Mouse (Mus musculus): ENCODE measurements around the gene Hydin. TPM values are rescaled to one million over a fixed set of nuclear protein-coding genes. Genes with fewer than 3 reads are reported as not detected.

Gene Hydin
- polyA plus RNA-seq, 1 experiment = 0.41 TPM

GRCm38 (mm10) chr8:110618391-110619207, 351.8 kb downstream of the Hydin start, which contains the start of gene Vac14:
Vac14 (plus strand) TSS chr8:110618585.
- TF ChIP-seq POLR2A (IDR thresholded peaks at IDR 0.05; ENCODE audit: borderline replicate concordance, extremely low read depth, insufficient read depth, insufficient read length, poor library complexity, severe bottlenecking) = peak; percentile 56; the same call in 1 of the 2 replicates
- no peak for TF ChIP-seq CTCF (IDR thresholded peaks at IDR 0.05; ENCODE audit: borderline replicate concordance, extremely low read depth, insufficient read depth, insufficient read length)
- DNase-seq (ENCODE audit: low read depth) = peak; percentile 99

- no peak for TF ChIP-seq CTCF (IDR thresholded peaks at IDR 0.05; ENCODE audit: borderline replicate concordance, extremely low read depth, insufficient read depth, insufficient read length)
- TF ChIP-seq POLR2A (IDR thresholded peaks at IDR 0.05; ENCODE audit: borderline replicate concordance, extremely low read depth, insufficient read depth, insufficient read length, poor library complexity, severe bottlenecking) = no peak
- no peak for DNase-seq (ENCODE audit: low read depth)
Measured at GRCm38 (mm10) chr8:110619208-110619574, 352.4 kb downstream of the Hydin start.

GRCm38 (mm10) chr8:110619919-110620318, 353.1 kb downstream of the Hydin start:
- no peak for DNase-seq (ENCODE audit: low read depth)
- TF ChIP-seq POLR2A (IDR thresholded peaks at IDR 0.05; ENCODE audit: borderline replicate concordance, extremely low read depth, insufficient read depth, insufficient read length, poor library complexity, severe bottlenecking) = no peak
- TF ChIP-seq CTCF (IDR thresholded peaks at IDR 0.05; ENCODE audit: borderline replicate concordance, extremely low read depth, insufficient read depth, insufficient read length) = no peak

- no peak for TF ChIP-seq POLR2A (IDR thresholded peaks at IDR 0.05; ENCODE audit: borderline replicate concordance, extremely low read depth, insufficient read depth, insufficient read length, poor library complexity, severe bottlenecking)
- TF ChIP-seq CTCF (IDR thresholded peaks at IDR 0.05; ENCODE audit: borderline replicate concordance, extremely low read depth, insufficient read depth, insufficient read length) = no peak
- DNase-seq (ENCODE audit: low read depth) = peak; percentile 60
Measured at GRCm38 (mm10) chr8:110626431-110626830, 359.7 kb downstream of the Hydin start.

GRCm38 (mm10) chr8:110629245-110630063, 362.7 kb downstream of the Hydin start:
- TF ChIP-seq CTCF (IDR thresholded peaks at IDR 0.05; ENCODE audit: borderline replicate concordance, extremely low read depth, insufficient read depth, insufficient read length) (peak; percentile 67), POLR2A (IDR thresholded peaks at IDR 0.05; ENCODE audit: borderline replicate concordance, extremely low read depth, insufficient read depth, insufficient read length, poor library complexity, severe bottlenecking) (no peak)
- peak; percentile 45 for DNase-seq (ENCODE audit: low read depth)

- TF ChIP-seq CTCF (IDR thresholded peaks at IDR 0.05; ENCODE audit: borderline replicate concordance, extremely low read depth, insufficient read depth, insufficient read length) (no peak), POLR2A (IDR thresholded peaks at IDR 0.05; ENCODE audit: borderline replicate concordance, extremely low read depth, insufficient read depth, insufficient read length, poor library complexity, severe bottlenecking) (no peak)
- DNase-seq (ENCODE audit: low read depth) = no peak
Measured at GRCm38 (mm10) chr8:110630079-110630478, 363.3 kb downstream of the Hydin start.

- TF ChIP-seq POLR2A (IDR thresholded peaks at IDR 0.05; ENCODE audit: borderline replicate concordance, extremely low read depth, insufficient read depth, insufficient read length, poor library complexity, severe bottlenecking) (no peak), CTCF (IDR thresholded peaks at IDR 0.05; ENCODE audit: borderline replicate concordance, extremely low read depth, insufficient read depth, insufficient read length) (no peak)
- DNase-seq (ENCODE audit: low read depth) = peak; percentile 46
Measured at GRCm38 (mm10) chr8:110630571-110631071, 363.8 kb downstream of the Hydin start.

GRCm38 (mm10) chr8:110631201-110631600, 364.4 kb downstream of the Hydin start:
- DNase-seq (ENCODE audit: low read depth) = no peak
- TF ChIP-seq CTCF (IDR thresholded peaks at IDR 0.05; ENCODE audit: borderline replicate concordance, extremely low read depth, insufficient read depth, insufficient read length) (no peak), POLR2A (IDR thresholded peaks at IDR 0.05; ENCODE audit: borderline replicate concordance, extremely low read depth, insufficient read depth, insufficient read length, poor library complexity, severe bottlenecking) (no peak)

GRCm38 (mm10) chr8:110633814-110634213, 367.0 kb downstream of the Hydin start:
- no peak for TF ChIP-seq POLR2A (IDR thresholded peaks at IDR 0.05; ENCODE audit: borderline replicate concordance, extremely low read depth, insufficient read depth, insufficient read length, poor library complexity, severe bottlenecking)
- TF ChIP-seq CTCF (IDR thresholded peaks at IDR 0.05; ENCODE audit: borderline replicate concordance, extremely low read depth, insufficient read depth, insufficient read length) = no peak
- DNase-seq (ENCODE audit: low read depth) = no peak

GRCm38 (mm10) chr8:110636182-110636581, 369.4 kb downstream of the Hydin start:
- no peak for DNase-seq (ENCODE audit: low read depth)
- no peak for TF ChIP-seq CTCF (IDR thresholded peaks at IDR 0.05; ENCODE audit: borderline replicate concordance, extremely low read depth, insufficient read depth, insufficient read length)
- no peak for TF ChIP-seq POLR2A (IDR thresholded peaks at IDR 0.05; ENCODE audit: borderline replicate concordance, extremely low read depth, insufficient read depth, insufficient read length, poor library complexity, severe bottlenecking)

GRCm38 (mm10) chr8:110642331-110642730, 375.6 kb downstream of the Hydin start:
- TF ChIP-seq CTCF (IDR thresholded peaks at IDR 0.05; ENCODE audit: borderline replicate concordance, extremely low read depth, insufficient read depth, insufficient read length) (no peak), POLR2A (IDR thresholded peaks at IDR 0.05; ENCODE audit: borderline replicate concordance, extremely low read depth, insufficient read depth, insufficient read length, poor library complexity, severe bottlenecking) (no peak)
- DNase-seq (ENCODE audit: low read depth) = peak; percentile 7

All from brain, embryonic 14.5 days (tissue).